Mouse (Mus musculus): ENCODE data around the gene Bmper. TPM values are rescaled to one million over a fixed set of nuclear protein-coding genes. Genes with fewer than 3 reads are reported as not detected.

The Bmper gene
- polyA plus RNA-seq, 1 experiment from 2014 or later: 8.3 TPM

DNA sequence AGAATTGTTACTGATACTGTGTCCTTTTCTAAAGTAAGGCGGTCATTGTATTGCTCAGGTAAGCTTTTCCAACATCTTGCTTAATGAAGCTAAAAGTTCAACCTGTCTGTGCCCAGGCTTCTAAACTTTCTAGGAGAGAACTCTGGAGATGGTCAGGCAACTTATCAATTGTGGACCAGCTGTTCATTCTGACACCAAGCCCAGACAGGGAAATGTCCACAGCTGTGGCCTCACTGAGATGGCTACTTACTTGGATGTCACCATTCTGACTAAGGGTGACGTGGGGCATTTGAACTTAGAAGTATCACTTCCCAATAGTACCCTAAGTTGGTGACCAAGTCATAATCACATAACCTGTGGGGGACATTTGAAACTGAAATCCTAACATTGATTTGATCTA, 129.5 kb downstream of the Bmper start:
- no peak overlapping the region for H3K4me3 ChIP-seq
- ATAC-seq (ENCODE audit: low FRiP score, low read depth): no peak
- 95% methylated on average over 2 of the region's 2 CpGs for WGBS
- H3K4me2 ChIP-seq: no peak overlapping the region
- H3K27ac ChIP-seq (replicated peaks): no peak overlapping the region
- no peak overlapping the region for H3K9ac ChIP-seq
- no peaks in the 10 kb centered on the region for H3K27me3 ChIP-seq
- no peaks in the 10 kb centered on the region for H3K4me1 ChIP-seq (replicated peaks)
- H3K9me3 ChIP-seq: no peaks in the 10 kb centered on the region
- H3K36me3 ChIP-seq: no peaks in the 10 kb centered on the region

DNA sequence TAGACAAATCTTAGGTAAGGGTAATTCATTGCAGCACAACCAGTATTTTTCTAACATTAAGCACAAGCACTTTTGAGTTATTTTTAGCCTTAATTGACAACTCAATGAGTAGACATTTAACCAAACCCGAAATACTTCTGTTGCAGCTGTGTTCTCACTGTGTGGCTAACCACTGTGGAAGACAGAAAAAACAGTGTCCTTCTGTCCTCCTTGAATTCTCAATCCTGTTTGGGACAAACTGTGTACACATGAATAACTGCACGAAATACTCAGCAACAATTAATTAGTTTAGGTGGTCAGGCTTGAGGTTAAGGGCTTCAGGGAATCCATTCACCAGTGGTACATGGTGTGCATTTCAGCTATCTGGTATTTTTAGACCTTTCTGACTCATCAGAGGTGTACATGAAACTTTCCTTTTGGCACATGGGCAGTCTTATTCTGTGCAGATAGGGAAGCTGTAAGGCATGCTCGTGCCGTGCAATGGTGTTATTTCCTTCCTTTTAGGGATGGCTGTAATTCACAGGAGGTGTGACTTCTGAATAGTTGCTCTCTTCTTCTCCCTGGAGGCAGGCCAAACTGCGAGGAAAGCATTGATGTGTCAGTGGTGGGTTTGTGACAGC, 131.4 kb downstream of the Bmper start:
- ATAC-seq (ENCODE audit: low FRiP score, low read depth): no peak
- H3K4me1 ChIP-seq (replicated peaks): no peaks in the 10 kb centered on the region
- 69% methylated on average over 5 of the region's 5 CpGs for WGBS
- no peak overlapping the region for H3K4me2 ChIP-seq
- H3K27ac ChIP-seq (replicated peaks): no peak overlapping the region
- H3K9ac ChIP-seq: no peak overlapping the region
- H3K9me3 ChIP-seq: no peaks in the 10 kb centered on the region
- no peaks in the 10 kb centered on the region for H3K27me3 ChIP-seq
- H3K4me3 ChIP-seq: no peak overlapping the region
- no peaks in the 10 kb centered on the region for H3K36me3 ChIP-seq

DNA sequence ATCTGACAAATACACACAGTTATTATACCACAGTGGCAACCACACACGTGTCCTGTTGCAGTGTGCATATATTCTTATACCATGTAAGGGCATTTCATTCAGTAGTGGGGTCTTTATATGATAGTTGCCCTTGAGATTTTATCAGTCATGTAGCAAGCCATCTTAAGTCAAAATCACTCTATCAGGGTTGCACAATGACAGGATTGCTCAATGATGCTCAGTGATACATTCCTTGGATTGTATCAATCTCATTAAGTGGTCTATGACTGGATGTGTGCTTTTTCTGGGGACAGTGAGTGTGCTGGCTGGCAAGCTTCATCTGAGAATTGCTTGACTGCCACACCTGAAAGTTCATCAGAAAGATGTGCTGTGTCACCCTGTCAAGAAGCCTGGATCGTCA, 135.2 kb downstream of the Bmper start:
- Histone ChIP-seq H3K4me2 (no peak overlapping the region), H3K9ac (no peak overlapping the region), H3K4me3 (no peak overlapping the region), H3K27me3 (no peaks in the 10 kb centered on the region), H3K27ac (replicated peaks) (no peak overlapping the region), H3K36me3 (no peaks in the 10 kb centered on the region), H3K9me3 (no peaks in the 10 kb centered on the region), H3K4me1 (replicated peaks) (no peaks in the 10 kb centered on the region)
- WGBS: 95% methylated on average over 2 of the region's 2 CpGs
- ATAC-seq (ENCODE audit: low FRiP score, low read depth): no peak

DNA sequence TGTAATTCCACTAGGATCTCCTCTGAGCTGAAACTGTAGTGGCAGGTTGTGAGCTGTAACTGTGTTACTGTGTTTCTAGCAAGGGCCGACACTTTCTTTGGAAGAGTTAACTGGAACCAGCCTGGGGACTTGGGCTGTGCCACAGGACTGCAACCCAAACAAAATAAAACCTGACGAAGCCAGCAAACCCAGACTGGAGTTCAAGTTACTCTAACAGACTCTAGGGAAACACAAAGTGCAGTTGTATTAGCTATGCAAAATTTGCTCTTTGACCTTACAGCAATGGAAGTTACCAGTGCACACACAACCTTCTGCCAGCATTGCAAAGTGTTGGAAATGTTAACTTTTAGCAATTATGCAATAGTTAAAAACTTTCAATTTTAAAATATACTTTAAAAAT, 140.3 kb downstream of the Bmper start:
- no peak overlapping the region for H3K4me2 ChIP-seq
- H3K27me3 ChIP-seq: no peaks in the 10 kb centered on the region
- 68% methylated on average over 2 of the region's 2 CpGs for WGBS
- H3K4me3 ChIP-seq: no peak overlapping the region
- ATAC-seq (ENCODE audit: low FRiP score, low read depth): no peak
- H3K9me3 ChIP-seq: no peaks in the 10 kb centered on the region
- no peaks in the 10 kb centered on the region for H3K4me1 ChIP-seq (replicated peaks)
- H3K27ac ChIP-seq (replicated peaks): no peak overlapping the region
- H3K36me3 ChIP-seq: no peaks in the 10 kb centered on the region
- H3K9ac ChIP-seq: no peak overlapping the region

DNA sequence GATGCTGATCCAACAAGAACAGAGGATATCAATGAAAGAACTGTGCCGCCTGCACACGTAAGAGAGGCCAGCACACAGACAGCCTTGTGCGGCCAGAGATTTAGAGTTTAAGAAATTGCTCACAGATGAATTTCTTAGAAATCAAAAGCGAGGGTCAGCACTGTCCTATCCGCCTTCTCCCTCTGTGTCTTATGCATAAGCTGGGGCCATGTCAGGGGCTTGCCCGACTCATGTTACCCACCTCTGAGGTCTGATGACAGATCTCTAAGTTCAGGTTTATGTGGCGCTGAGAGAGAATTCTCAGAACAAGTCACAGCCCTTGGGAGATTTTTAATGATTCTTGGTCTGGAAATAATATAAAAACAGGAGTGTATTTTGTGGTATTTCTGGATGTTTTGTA, 140.7 kb downstream of the Bmper start:
- Histone ChIP-seq H3K4me2 (no peak overlapping the region), H3K4me3 (no peak overlapping the region), H3K9me3 (no peaks in the 10 kb centered on the region), H3K27me3 (no peaks in the 10 kb centered on the region), H3K36me3 (no peaks in the 10 kb centered on the region), H3K4me1 (replicated peaks) (no peaks in the 10 kb centered on the region), H3K27ac (replicated peaks) (no peak overlapping the region), H3K9ac (no peak overlapping the region)
- WGBS: 91% methylated on average over 7 of the region's 7 CpGs
- ATAC-seq (ENCODE audit: low FRiP score, low read depth): no peak

- Histone ChIP-seq H3K27me3 (no peaks in the 10 kb centered on the region), H3K4me1 (replicated peaks) (no peaks in the 10 kb centered on the region), H3K36me3 (no peaks in the 10 kb centered on the region), H3K9ac (no peak overlapping the region), H3K27ac (replicated peaks) (no peak overlapping the region), H3K4me3 (no peak overlapping the region), H3K9me3 (no peaks in the 10 kb centered on the region), H3K4me2 (no peak overlapping the region)
- WGBS: 96% methylated on average over 2 of the region's 2 CpGs
- ATAC-seq (ENCODE audit: low FRiP score, low read depth): no peak
Observed at GRCm38 (mm10) chr9:23364047-23364446, 141.2 kb downstream of the Bmper start.

GRCm38 (mm10) chr9:23368124-23368523, 145.2 kb downstream of the Bmper start:
- Histone ChIP-seq H3K9ac (no peak overlapping the region), H3K27ac (replicated peaks) (no peak overlapping the region), H3K4me2 (no peak overlapping the region), H3K9me3 (no peaks in the 10 kb centered on the region), H3K4me1 (replicated peaks) (no peaks in the 10 kb centered on the region), H3K27me3 (no peaks in the 10 kb centered on the region), H3K36me3 (no peaks in the 10 kb centered on the region), H3K4me3 (no peak overlapping the region)
- no peak for ATAC-seq (ENCODE audit: low FRiP score, low read depth)

DNA sequence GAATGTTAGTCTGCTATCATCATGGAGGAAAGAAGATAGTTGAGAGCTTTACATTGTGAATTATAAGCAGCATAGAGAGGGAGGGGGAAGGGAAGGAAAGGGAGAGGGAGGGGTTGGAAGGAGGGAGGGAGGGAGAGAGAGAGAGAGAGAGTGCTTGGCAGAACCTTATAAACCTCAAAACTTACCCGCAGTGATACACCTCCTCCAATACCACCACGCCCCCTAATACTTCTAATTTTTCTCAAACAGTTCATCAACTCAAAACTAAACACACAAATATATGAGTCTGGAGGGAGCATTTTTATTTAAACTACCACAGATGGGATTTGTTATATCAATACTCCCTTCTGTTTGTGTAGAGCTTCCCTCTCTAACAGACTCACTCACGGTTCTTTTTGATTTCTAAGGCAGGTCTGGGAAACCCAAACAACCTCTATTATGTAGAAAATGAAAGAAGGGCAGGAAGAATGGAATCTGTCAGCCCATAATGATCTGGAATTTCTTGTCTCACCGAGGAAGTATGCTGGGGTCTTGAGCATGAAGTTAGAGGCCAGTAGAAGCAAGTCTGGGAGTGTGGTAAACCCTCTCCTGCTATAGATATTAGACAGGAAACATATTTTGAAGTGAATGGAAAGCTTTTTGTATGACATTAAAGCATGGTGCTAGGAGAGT, 152.0 kb downstream of the Bmper start:
- H3K36me3 ChIP-seq: no peaks in the 10 kb centered on the region
- H3K4me1 ChIP-seq (replicated peaks): peaks cover 24% of the 10 kb centered on the region
- 56% methylated on average over 4 of the region's 4 CpGs for WGBS
- no peak for ATAC-seq (ENCODE audit: low FRiP score, low read depth)
- no peaks in the 10 kb centered on the region for H3K9me3 ChIP-seq
- no peak overlapping the region for H3K4me3 ChIP-seq
- H3K27me3 ChIP-seq: no peaks in the 10 kb centered on the region
- H3K27ac ChIP-seq (replicated peaks): no peak overlapping the region
- no peak overlapping the region for H3K4me2 ChIP-seq
- no peak overlapping the region for H3K9ac ChIP-seq

GRCm38 (mm10) chr9:23377831-23378730, 155.2 kb downstream of the Bmper start:
- peak; percentile 23; the same call in 1 of the 2 replicates for ATAC-seq (ENCODE audit: low FRiP score, low read depth)
- WGBS: 17% methylated on average over 5 of the region's 5 CpGs

GRCm38 (mm10) chr9:23378731-23379170, 155.9 kb downstream of the Bmper start:
- H3K27ac ChIP-seq (replicated peaks): peak overlapping the region; percentile 23
- H3K36me3 ChIP-seq: no peaks in the 10 kb centered on the region
- peaks cover 31% of the 10 kb centered on the region for H3K4me1 ChIP-seq (replicated peaks)
- no peak overlapping the region for H3K4me3 ChIP-seq
- 3% methylated on average over 6 of the region's 6 CpGs for WGBS
- no peak overlapping the region for H3K9ac ChIP-seq
- no peaks in the 10 kb centered on the region for H3K9me3 ChIP-seq
- H3K27me3 ChIP-seq: no peaks in the 10 kb centered on the region
- peak; percentile 94 for ATAC-seq (ENCODE audit: low FRiP score, low read depth)
- no peak overlapping the region for H3K4me2 ChIP-seq

More at GRCm38 (mm10) chr9:23377831-23378730, 155.2 kb downstream of the Bmper start:
- Histone ChIP-seq H3K36me3 (no peaks in the 10 kb centered on the region), H3K27ac (replicated peaks) (peak overlapping the region; percentile 49), H3K27me3 (no peaks in the 10 kb centered on the region), H3K4me1 (replicated peaks) (peaks cover 31% of the 10 kb centered on the region), H3K4me3 (no peak overlapping the region), H3K9ac (no peak overlapping the region), H3K4me2 (no peak overlapping the region), H3K9me3 (no peaks in the 10 kb centered on the region)

DNA sequence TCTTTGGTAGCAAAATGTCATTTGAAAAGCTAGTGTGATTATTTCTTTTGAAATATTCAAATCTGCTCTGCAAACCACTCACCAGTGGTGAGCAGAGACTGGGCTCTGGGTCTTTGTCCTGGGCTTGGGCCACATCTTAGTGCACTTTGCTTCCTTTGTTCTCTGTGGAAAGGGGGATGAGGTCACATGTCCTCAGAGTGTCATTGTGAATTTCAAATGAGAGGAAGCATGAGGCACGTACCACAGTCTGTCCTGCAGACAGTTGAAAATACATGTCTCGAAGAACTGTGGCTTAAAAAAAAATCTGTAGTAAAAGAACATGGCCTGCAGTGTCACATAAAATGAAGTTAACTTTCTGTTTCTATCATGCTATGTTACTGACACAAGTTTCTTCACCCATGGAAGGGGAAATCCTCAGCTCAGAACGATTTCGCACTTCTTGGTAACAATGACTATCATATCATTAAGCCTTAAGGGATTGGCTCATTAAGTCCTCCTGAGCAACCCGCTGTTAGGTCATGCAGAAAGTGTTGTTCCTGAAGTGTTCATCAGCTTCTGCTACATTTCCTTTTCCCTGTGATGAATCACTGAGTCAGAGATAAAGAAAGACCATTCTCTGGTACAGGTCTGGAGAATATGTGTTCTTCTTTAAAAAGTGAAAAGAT, 157.4 kb downstream of the Bmper start:
- no peak for ATAC-seq (ENCODE audit: low FRiP score, low read depth)
- 21% methylated on average over 5 of the region's 5 CpGs for WGBS
- Histone ChIP-seq H3K4me3 (no peak overlapping the region), H3K9me3 (no peaks in the 10 kb centered on the region), H3K9ac (no peak overlapping the region), H3K4me2 (no peak overlapping the region), H3K36me3 (no peaks in the 10 kb centered on the region), H3K4me1 (replicated peaks) (peaks cover 31% of the 10 kb centered on the region), H3K27ac (replicated peaks) (no peak overlapping the region), H3K27me3 (no peaks in the 10 kb centered on the region)

- Histone ChIP-seq H3K4me1 (replicated peaks) (peaks cover 22% of the 10 kb centered on the region), H3K4me2 (no peak overlapping the region), H3K27ac (replicated peaks) (no peak overlapping the region), H3K9me3 (no peaks in the 10 kb centered on the region), H3K9ac (no peak overlapping the region), H3K27me3 (no peaks in the 10 kb centered on the region), H3K4me3 (no peak overlapping the region), H3K36me3 (no peaks in the 10 kb centered on the region)
- 60% methylated on average over 8 of the region's 8 CpGs for WGBS
- no peak for ATAC-seq (ENCODE audit: low FRiP score, low read depth)
Observed at GRCm38 (mm10) chr9:23383291-23383690, 160.4 kb downstream of the Bmper start.
